Mouse (Mus musculus) cerebral cortex, adult 2 months (tissue): ENCODE results near the gene Gadd45g.

ENCODE experiments used
- WGBS: fragments of 180-500 bp; shearing (Covaris S2); methylation state at CpG from one replicate; pipeline ENCODE4 v1.1.7; 2018; 5-methylcytosine and 5-hydroxymethylcytosine counted together

Gene Gadd45g

GRCm38 (mm10) chr13:51846301-51846867 lies at the start of gene Gadd45g:
Gene Gadd45g (plus strand): TSS chr13:51846678.
- under 1% methylated on average over 31 of the region's 31 CpGs for WGBS

- WGBS: 63% methylated on average over 8 of the region's 8 CpGs
These were observed 48.4 kb upstream of the Gadd45g start for GRCm38 (mm10) chr13:51797899-51798746.

GRCm38 (mm10) chr13:51799735-51800522 lies 46.5 kb upstream of the Gadd45g start:
- 78% methylated on average over 16 of the region's 16 CpGs for WGBS

GRCm38 (mm10) chr13:51800921-51801320 lies 45.6 kb upstream of the Gadd45g start:
- WGBS: 48% methylated on average over 9 of the region's 9 CpGs

- 47% methylated on average over 4 of the region's 4 CpGs for WGBS
These were observed 40.8 kb upstream of the Gadd45g start for GRCm38 (mm10) chr13:51805634-51806033.

DNA sequence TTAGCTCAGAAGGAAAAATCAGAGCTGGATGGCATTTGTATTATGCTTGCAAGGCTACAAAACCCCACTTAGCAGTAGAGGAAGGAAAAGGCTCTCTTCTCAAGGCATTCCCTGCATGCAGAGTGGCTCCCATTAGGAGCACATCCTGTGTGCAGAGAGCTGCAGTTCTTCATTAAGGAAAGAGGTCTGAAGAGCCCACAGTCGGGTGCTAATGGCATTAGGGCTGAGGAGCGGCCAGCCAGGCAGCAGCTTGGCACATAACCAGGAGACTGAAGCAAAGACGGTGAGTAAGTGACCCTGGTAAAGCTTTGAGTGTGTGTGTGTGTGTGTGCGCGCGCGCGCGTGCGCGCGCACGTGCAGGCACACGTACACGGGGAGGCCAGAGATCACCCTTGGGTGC lies 40.3 kb upstream of the Gadd45g start:
- WGBS: 77% methylated on average over 15 of the region's 15 CpGs

- 41% methylated on average over 12 of the region's 12 CpGs for WGBS
These were observed 38.3 kb upstream of the Gadd45g start for GRCm38 (mm10) chr13:51808141-51808540.

GRCm38 (mm10) chr13:51813621-51814615 lies 32.6 kb upstream of the Gadd45g start:
- WGBS: 77% methylated on average over 10 of the region's 10 CpGs

DNA sequence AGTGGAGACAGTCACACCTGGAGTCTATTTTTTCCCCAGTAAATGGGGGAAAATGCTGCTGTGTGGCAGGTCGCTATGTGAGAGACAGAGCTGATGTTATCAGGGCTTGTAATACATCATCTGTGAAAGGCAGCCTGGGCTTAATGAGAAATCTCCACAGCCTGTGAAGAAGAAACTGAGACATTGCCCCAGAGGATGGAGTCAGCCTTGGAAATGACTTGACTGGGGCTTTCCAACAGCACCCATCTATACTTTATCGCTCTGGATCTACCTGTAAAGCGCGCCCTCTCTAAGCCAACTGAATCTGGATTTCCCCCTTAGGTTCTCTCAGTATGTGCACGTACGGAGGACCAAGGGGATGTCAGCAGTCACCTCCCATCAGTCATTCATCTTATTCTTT lies 31.8 kb upstream of the Gadd45g start:
- 97% methylated on average over 6 of the region's 6 CpGs for WGBS

DNA sequence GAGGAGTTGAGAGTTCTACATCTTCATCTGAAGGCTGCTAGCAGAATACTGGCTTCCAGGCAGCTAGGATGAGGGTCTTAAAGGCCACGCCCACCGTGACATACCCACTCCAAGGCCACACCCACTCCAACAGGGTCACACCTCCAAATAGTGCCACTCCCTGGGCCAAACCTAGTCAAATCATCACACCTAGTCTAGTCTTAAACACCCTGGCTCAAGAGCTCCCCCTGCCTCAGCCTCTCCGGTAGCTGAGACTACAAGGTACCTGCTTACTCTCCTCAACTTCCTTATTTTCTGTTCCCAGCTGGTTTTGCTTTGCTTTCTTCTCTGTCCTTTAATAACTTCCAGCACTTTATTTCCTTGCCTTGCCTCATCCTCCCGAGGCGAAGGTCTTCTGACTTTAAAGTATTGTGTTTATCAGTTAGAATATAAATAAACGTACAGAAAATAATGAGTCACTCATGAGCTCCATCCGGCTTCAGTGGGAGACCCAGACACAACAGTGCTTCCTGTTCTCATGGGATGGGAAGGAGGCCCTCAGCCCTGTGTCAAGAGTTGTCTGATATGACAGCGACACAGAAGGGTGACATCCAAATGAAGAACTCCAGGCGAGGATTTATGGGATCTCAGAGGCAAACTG lies 30.5 kb upstream of the Gadd45g start:
- WGBS: 56% methylated on average over 9 of the region's 9 CpGs

GRCm38 (mm10) chr13:51816559-51817041 lies 29.9 kb upstream of the Gadd45g start:
- WGBS: 43% methylated on average over 5 of the region's 5 CpGs

DNA sequence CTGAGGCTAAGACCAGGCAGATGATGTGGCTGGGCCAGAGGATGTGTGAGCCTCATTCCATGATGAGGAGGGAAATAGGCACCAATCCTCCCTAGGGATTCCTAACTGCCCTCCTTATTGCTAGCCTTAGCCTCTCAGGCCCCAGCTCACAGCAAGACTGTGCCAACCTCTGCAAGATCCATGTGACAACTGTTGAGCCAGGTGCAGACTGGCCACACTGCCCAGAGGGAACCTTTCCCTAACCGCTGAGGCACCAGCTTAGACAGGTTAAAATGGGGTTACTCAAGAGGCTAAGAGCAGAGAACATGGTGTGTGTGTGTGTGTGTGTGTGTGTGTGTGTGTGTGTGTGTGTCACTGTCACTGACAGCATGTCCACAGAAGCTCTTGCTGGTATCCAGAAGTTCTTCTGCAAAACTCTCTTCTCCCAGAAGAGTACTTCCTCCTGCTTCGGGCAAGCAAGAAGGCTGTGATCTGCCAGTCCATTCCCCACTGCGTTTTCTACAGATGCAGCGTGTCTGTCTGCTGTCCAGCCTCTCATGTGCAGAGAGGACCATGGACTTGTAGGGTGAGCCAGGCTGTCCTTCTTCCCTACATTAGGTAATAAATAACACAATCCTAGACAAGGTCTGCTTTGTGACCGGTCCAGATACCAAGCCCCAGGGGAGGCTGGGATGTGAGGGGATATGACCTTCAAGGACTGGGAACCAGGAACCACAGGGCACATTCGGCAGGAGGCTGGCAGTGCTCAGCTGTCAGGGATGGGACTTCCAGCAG lies 28.1 kb upstream of the Gadd45g start:
- WGBS: 67% methylated on average over 6 of the region's 6 CpGs

GRCm38 (mm10) chr13:51818944-51819326 lies 27.5 kb upstream of the Gadd45g start:
- WGBS: 64% methylated on average over 3 of the region's 3 CpGs

DNA sequence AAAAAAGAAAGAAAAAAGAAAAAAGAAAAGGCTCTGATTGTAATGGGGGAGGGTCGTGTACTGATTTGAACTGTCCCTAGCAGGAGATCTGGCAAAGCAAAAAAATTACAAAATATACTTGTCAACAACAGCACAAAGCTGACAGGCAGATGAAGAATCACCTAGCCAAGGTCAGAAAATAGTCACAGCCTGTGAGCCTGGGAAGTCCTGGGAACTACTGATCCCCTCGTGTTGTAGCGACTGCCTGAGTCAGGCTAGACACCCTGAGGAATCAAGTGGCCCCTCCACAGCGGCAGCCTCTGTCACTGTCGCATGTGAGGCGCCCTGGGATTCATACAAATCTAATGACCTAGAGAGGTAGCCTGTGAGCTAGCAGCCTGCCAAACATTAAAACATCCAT lies 27.1 kb upstream of the Gadd45g start:
- 88% methylated on average over 6 of the region's 6 CpGs for WGBS

DNA sequence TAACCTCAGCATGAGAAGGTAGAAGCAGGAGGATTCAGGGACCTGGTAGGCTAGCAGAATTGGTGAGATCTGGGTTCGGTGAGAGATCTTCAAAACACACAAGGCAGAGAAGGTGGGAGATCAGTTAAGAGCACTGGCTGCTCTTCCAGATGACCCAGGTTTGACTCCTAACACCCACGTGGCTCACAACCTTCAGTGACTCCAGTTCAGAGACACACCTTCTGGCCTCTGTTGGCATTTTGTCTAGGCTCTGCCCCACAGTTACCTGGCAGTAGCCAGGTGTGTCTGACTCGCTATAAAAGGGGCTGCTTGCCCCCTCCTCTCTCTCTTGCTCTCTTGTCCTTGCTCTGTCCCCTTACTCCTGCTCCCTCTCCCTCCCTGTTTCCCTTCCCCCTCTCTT lies 24.5 kb upstream of the Gadd45g start:
- 71% methylated on average over 3 of the region's 3 CpGs for WGBS

DNA sequence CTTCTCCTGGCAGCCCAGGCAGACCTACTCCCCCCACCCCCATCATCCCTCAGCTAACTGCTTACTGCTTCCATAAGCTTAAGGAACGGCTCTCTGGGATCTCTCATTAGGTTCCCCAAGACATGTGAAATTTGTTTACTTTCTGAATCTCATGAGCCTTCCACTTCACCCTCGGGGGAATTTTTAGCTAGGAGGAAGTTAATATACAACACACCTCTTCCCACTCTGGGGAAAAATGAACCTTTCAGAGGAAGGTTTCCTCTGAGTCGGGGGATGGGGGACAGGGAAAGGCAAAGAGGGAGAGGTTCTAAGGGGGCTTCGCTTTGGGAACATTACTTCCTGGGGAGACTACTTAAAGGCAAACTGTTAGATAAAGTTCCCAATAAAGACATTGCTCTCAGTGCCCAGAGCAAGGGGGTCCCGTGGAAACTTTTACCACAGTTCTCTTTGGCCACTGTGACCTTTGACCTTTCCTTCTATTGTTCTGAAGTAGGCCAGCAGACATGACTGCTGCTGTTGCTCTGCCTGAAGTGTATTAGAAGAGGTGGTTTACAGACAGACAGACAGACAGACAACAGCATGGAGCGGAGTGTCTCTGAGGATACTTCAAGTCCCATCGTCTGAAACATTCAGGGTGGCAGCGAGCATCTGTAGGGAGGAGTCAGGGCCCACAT lies 22.5 kb upstream of the Gadd45g start:
- WGBS: 68% methylated on average over 8 of the region's 8 CpGs

DNA sequence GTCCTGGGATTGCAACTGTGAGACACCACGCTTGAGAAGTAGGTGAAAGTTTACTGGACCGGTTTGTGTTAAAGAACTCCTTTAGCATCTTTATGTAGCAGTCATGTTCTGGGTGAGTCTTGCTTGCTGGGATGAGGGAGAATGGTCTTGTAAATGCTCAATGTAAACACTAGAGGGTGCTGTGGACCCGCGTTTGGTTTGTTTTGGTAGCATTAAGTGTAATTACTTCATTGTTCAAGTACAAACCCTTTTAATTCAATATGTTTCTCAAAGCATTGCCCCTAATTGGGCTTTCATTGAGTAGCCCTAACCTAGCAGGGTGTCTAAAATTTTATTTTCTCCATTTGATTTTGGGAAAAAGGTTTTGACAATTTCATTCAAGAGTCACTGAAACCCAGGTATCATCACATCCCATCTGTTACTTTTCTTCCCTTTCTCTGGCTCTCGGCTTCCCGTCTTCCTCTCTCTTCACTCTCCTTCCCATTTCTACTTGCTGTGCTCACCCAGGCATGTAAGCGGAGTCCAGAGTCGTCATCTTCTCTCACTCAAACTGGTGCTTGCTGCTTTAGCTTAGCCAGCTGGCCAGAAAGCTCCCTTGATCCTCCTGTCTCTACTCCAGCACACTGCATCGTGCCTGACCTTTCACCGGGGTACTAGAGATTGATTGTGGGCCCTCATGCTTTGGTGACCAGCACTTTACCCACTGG lies 15.6 kb upstream of the Gadd45g start:
- WGBS: 29% methylated on average over 10 of the region's 10 CpGs

DNA sequence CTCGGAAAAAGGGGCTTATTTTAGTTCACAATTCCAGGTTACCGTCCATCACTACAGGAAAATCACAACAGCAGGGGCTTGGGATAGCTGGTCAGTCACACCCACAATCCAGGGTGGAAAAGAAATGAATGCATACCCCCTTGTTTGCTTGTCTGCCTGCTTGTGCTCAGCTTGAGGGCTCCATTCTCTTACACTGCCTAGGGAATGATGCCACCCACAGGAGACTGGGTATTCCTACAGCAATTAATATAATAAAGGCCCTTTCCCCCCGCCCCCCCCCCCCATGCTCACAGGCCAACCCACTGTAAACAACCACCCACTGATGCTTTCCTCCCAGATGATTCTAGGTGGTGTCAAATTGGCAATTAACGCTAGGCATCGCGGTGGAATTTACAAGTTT lies 14.0 kb upstream of the Gadd45g start:
- WGBS: 85% methylated on average over 6 of the region's 6 CpGs

DNA sequence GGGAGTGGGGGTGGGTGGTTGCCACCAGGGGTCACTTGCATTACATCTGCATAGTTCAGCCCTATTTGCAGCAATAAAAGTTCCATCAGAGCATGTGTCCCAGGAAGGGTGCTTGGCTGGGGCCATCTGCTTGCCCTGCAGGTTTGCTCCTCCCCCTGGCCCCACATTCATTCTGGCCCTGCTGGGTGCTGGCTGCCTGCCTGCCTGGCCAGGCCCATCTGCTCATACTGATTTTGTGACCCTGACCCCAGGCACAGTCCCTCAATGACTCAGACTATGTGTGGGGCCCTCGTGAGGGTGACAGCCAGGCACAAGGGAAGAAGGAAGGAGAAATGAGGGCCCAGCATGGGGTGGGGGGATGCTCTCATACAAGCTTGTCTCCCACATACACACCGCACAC lies 12.9 kb upstream of the Gadd45g start:
- 81% methylated on average over 2 of the region's 2 CpGs for WGBS
